Mouse (Mus musculus): ENCODE measurements around the gene Ankrd65. TPM values are rescaled to one million over a fixed set of nuclear protein-coding genes. Genes with fewer than 3 reads are reported as not detected.

The Ankrd65 gene
- polyA plus RNA-seq, 1 experiment from 2014 or later: not detected

Small RNA genes within 50 kb of the gene (microRNA-seq; reads per million reads assigned to microRNA genes)
- gene Gm27743: not detected

Other genes starting within 250 kb of the Ankrd65 start
- 60.4 and 68.0 TPM in 2 replicates for gene Nadk, start 228.1 kb upstream of the Ankrd65 start, polyA plus RNA-seq (2015; fragmentation: Nextera tagmentation; extraction: Ambion mirVana)
- gene Slc35e2, start 189.0 kb upstream of the Ankrd65 start, polyA plus RNA-seq (2015; fragmentation: Nextera tagmentation; extraction: Ambion mirVana): 4.4 and 5.9 TPM in 2 replicates
- 30.6 and 36.2 TPM in 2 replicates for gene Cdk11b, start 165.6 kb upstream of the Ankrd65 start, polyA plus RNA-seq (2015; fragmentation: Nextera tagmentation; extraction: Ambion mirVana)
- gene Gm10563, start 145.0 kb upstream of the Ankrd65 start, polyA plus RNA-seq (2015; fragmentation: Nextera tagmentation; extraction: Ambion mirVana): not detected in 2 replicates
- gene Mmp23, start 137.1 kb upstream of the Ankrd65 start, polyA plus RNA-seq (2015; fragmentation: Nextera tagmentation; extraction: Ambion mirVana): 4.9 and 6.0 TPM in 2 replicates
- gene Mib2, start 121.2 kb upstream of the Ankrd65 start, polyA plus RNA-seq (2015; fragmentation: Nextera tagmentation; extraction: Ambion mirVana): 3.2 and 3.7 TPM in 2 replicates
- gene Fndc10, start 96.1 kb upstream of the Ankrd65 start, polyA plus RNA-seq (2015; fragmentation: Nextera tagmentation; extraction: Ambion mirVana): 0.39 and 0.49 TPM in 2 replicates
- gene Ssu72, start 85.6 kb upstream of the Ankrd65 start, polyA plus RNA-seq (2015; fragmentation: Nextera tagmentation; extraction: Ambion mirVana): 77.7 TPM in 2 replicates
- gene Tmem240, start 55.6 kb upstream of the Ankrd65 start, polyA plus RNA-seq (2015; fragmentation: Nextera tagmentation; extraction: Ambion mirVana): 0.07 and 0.18 TPM in 2 replicates
- 73.2 and 75.6 TPM in 2 replicates for gene Atad3a, start 29.3 kb upstream of the Ankrd65 start, polyA plus RNA-seq (2015; fragmentation: Nextera tagmentation; extraction: Ambion mirVana)
- 0.43 and 0.45 TPM in 2 replicates for gene Vwa1, start 15.7 kb upstream of the Ankrd65 start, polyA plus RNA-seq (2015; fragmentation: Nextera tagmentation; extraction: Ambion mirVana)
- 0.08 and 0.14 TPM in 2 replicates for gene Tmem88b, start 4.6 kb upstream of the Ankrd65 start, polyA plus RNA-seq (2015; fragmentation: Nextera tagmentation; extraction: Ambion mirVana)
- gene Mrpl20, start 12.4 kb downstream of the Ankrd65 start, polyA plus RNA-seq (2015; fragmentation: Nextera tagmentation; extraction: Ambion mirVana): 225 and 227 TPM in 2 replicates
- 62.9 and 68.8 TPM in 2 replicates for gene Ccnl2, start 22.1 kb downstream of the Ankrd65 start, polyA plus RNA-seq (2015; fragmentation: Nextera tagmentation; extraction: Ambion mirVana)
- 147 and 148 TPM in 2 replicates for gene Aurkaip1, start 40.8 kb downstream of the Ankrd65 start, polyA plus RNA-seq (2015; fragmentation: Nextera tagmentation; extraction: Ambion mirVana)
- gene Mxra8, start 49.2 kb downstream of the Ankrd65 start, polyA plus RNA-seq (2015; fragmentation: Nextera tagmentation; extraction: Ambion mirVana): 5.6 and 6.8 TPM in 2 replicates
- gene Dvl1, start 57.0 kb downstream of the Ankrd65 start, polyA plus RNA-seq (2015; fragmentation: Nextera tagmentation; extraction: Ambion mirVana): 1.8 and 2.4 TPM in 2 replicates
- 0.05 and 0.09 TPM in 2 replicates for gene Tas1r3, start 72.9 kb downstream of the Ankrd65 start, polyA plus RNA-seq (2015; fragmentation: Nextera tagmentation; extraction: Ambion mirVana)
- gene Cptp, start 79.0 kb downstream of the Ankrd65 start, polyA plus RNA-seq (2015; fragmentation: Nextera tagmentation; extraction: Ambion mirVana): 8.4 and 10.2 TPM in 2 replicates
- 40.0 and 41.9 TPM in 2 replicates for gene Ints11, start 79.1 kb downstream of the Ankrd65 start, polyA plus RNA-seq (2015; fragmentation: Nextera tagmentation; extraction: Ambion mirVana)
- gene Pusl1, start 101.3 kb downstream of the Ankrd65 start, polyA plus RNA-seq (2015; fragmentation: Nextera tagmentation; extraction: Ambion mirVana): 25.4 and 25.7 TPM in 2 replicates
- 7.6 and 7.8 TPM in 2 replicates for gene Acap3, start 101.4 kb downstream of the Ankrd65 start, polyA plus RNA-seq (2015; fragmentation: Nextera tagmentation; extraction: Ambion mirVana)
- 68.1 and 70.3 TPM in 2 replicates for gene Ube2j2, start 153.4 kb downstream of the Ankrd65 start, polyA plus RNA-seq (2015; fragmentation: Nextera tagmentation; extraction: Ambion mirVana)
- 55.3 and 58.7 TPM in 2 replicates for gene C1qtnf12, start 171.9 kb downstream of the Ankrd65 start, polyA plus RNA-seq (2015; fragmentation: Nextera tagmentation; extraction: Ambion mirVana)
- gene B3galt6, start 202.2 kb downstream of the Ankrd65 start, polyA plus RNA-seq (2015; fragmentation: Nextera tagmentation; extraction: Ambion mirVana): 5.5 and 6.2 TPM in 2 replicates
- gene Sdf4, start 202.4 kb downstream of the Ankrd65 start, polyA plus RNA-seq (2015; fragmentation: Nextera tagmentation; extraction: Ambion mirVana): 88.2 and 91.6 TPM in 2 replicates
- gene Tnfrsf4, start 223.4 kb downstream of the Ankrd65 start, polyA plus RNA-seq (2015; fragmentation: Nextera tagmentation; extraction: Ambion mirVana): 0.09 and 0.20 TPM in 2 replicates
- gene Tnfrsf18, start 235.7 kb downstream of the Ankrd65 start, polyA plus RNA-seq (2015; fragmentation: Nextera tagmentation; extraction: Ambion mirVana): 0.60 and 0.65 TPM in 2 replicates

All from liver, embryonic 13.5 days (tissue).